Mouse (Mus musculus): ENCODE data around the gene Mical3. TPM values are rescaled to one million over a fixed set of nuclear protein-coding genes. Genes with fewer than 3 reads are reported as not detected.

The Mical3 gene
- polyA plus RNA-seq, 1 experiment from 2014 or later = 4.5 TPM

- no peak overlapping the region for H3K4me2 ChIP-seq (replicated peaks; ENCODE audit: low read depth)
- WGBS = 94% methylated on average over 6 of the region's 6 CpGs
- no peak for TF ChIP-seq CTCF (IDR thresholded peaks at IDR 0.05; ENCODE audit: low read depth)
Observed at GRCm38 (mm10) chr6:120952475-120952874, 178.3 kb downstream of the Mical3 start.

GRCm38 (mm10) chr6:120951311-120951710 lies 179.5 kb downstream of the Mical3 start:
- no peak overlapping the region for H3K9ac ChIP-seq (ENCODE audit: low read depth, low read length)
- no peaks in the 10 kb centered on the region for H3K27me3 ChIP-seq (replicated peaks; ENCODE audit: control insufficient read depth, insufficient read depth, low read length)
- no peak overlapping the region for H3K4me2 ChIP-seq (replicated peaks; ENCODE audit: low read depth)
- no peaks in the 10 kb centered on the region for H3K9me3 ChIP-seq (ENCODE audit: control insufficient read depth)
- no peaks in the 10 kb centered on the region for H3K4me1 ChIP-seq (replicated peaks; ENCODE audit: control insufficient read depth, insufficient read depth, low read length)
- no peak overlapping the region for H3K27ac ChIP-seq (ENCODE audit: low read depth, low read length)
- no peak overlapping the region for H3K4me3 ChIP-seq (ENCODE audit: low read depth, low read length)
- TF ChIP-seq CTCF (IDR thresholded peaks at IDR 0.05; ENCODE audit: low read depth) = no peak
- 70% methylated on average over 6 of the region's 6 CpGs for WGBS
- H3K36me3 ChIP-seq (ENCODE audit: control insufficient read depth, insufficient read depth) = peaks cover 30% of the 10 kb centered on the region; the same call in 1 of the 2 replicates
- ATAC-seq = no peak

More at GRCm38 (mm10) chr6:120952475-120952874, 178.3 kb downstream of the Mical3 start:
- H3K27me3 ChIP-seq (replicated peaks; ENCODE audit: control insufficient read depth, insufficient read depth, low read length) = no peaks in the 10 kb centered on the region
- no peak overlapping the region for H3K4me3 ChIP-seq (ENCODE audit: low read depth, low read length)
- ATAC-seq = no peak
- no peak overlapping the region for H3K27ac ChIP-seq (ENCODE audit: low read depth, low read length)
- no peaks in the 10 kb centered on the region for H3K4me1 ChIP-seq (replicated peaks; ENCODE audit: control insufficient read depth, insufficient read depth, low read length)
- no peak overlapping the region for H3K9ac ChIP-seq (ENCODE audit: low read depth, low read length)
- no peaks in the 10 kb centered on the region for H3K9me3 ChIP-seq (ENCODE audit: control insufficient read depth)
- peaks cover 36% of the 10 kb centered on the region; the same call in 1 of the 2 replicates for H3K36me3 ChIP-seq (ENCODE audit: control insufficient read depth, insufficient read depth)

GRCm38 (mm10) chr6:120945510-120945909 lies 185.3 kb downstream of the Mical3 start:
- no peaks in the 10 kb centered on the region for H3K9me3 ChIP-seq (ENCODE audit: control insufficient read depth)
- ATAC-seq = no peak
- H3K27ac ChIP-seq (ENCODE audit: low read depth, low read length) = no peak overlapping the region
- TF ChIP-seq CTCF (IDR thresholded peaks at IDR 0.05; ENCODE audit: low read depth) = no peak
- H3K4me1 ChIP-seq (replicated peaks; ENCODE audit: control insufficient read depth, insufficient read depth, low read length) = no peaks in the 10 kb centered on the region
- no peaks in the 10 kb centered on the region for H3K27me3 ChIP-seq (replicated peaks; ENCODE audit: control insufficient read depth, insufficient read depth, low read length)
- no peak overlapping the region for H3K4me3 ChIP-seq (ENCODE audit: low read depth, low read length)
- no peak overlapping the region for H3K4me2 ChIP-seq (replicated peaks; ENCODE audit: low read depth)
- H3K36me3 ChIP-seq (ENCODE audit: control insufficient read depth, insufficient read depth) = peaks cover 31% of the 10 kb centered on the region; the same call in 1 of the 2 replicates
- H3K9ac ChIP-seq (ENCODE audit: low read depth, low read length) = no peak overlapping the region
- WGBS = 95% methylated on average over 9 of the region's 9 CpGs

- no peak for TF ChIP-seq CTCF (IDR thresholded peaks at IDR 0.05; ENCODE audit: low read depth)
- Histone ChIP-seq H3K4me3 (ENCODE audit: low read depth, low read length) (no peak overlapping the region), H3K27ac (ENCODE audit: low read depth, low read length) (no peak overlapping the region), H3K27me3 (replicated peaks; ENCODE audit: control insufficient read depth, insufficient read depth, low read length) (no peaks in the 10 kb centered on the region), H3K4me2 (replicated peaks; ENCODE audit: low read depth) (no peak overlapping the region), H3K36me3 (ENCODE audit: control insufficient read depth, insufficient read depth) (peaks cover 21% of the 10 kb centered on the region; the same call in 1 of the 2 replicates), H3K4me1 (replicated peaks; ENCODE audit: control insufficient read depth, insufficient read depth, low read length) (no peaks in the 10 kb centered on the region), H3K9me3 (ENCODE audit: control insufficient read depth) (no peaks in the 10 kb centered on the region), H3K9ac (ENCODE audit: low read depth, low read length) (no peak overlapping the region)
- 83% methylated on average over 5 of the region's 5 CpGs for WGBS
- no peak for ATAC-seq
Observed at GRCm38 (mm10) chr6:120943964-120944363, 186.8 kb downstream of the Mical3 start.

- H3K27me3 ChIP-seq (replicated peaks; ENCODE audit: control insufficient read depth, insufficient read depth, low read length) = no peaks in the 10 kb centered on the region
- no peak for TF ChIP-seq CTCF (IDR thresholded peaks at IDR 0.05; ENCODE audit: low read depth)
- H3K4me3 ChIP-seq (ENCODE audit: low read depth, low read length) = no peak overlapping the region
- 70% methylated on average over 10 of the region's 10 CpGs for WGBS
- no peak overlapping the region for H3K9ac ChIP-seq (ENCODE audit: low read depth, low read length)
- H3K4me1 ChIP-seq (replicated peaks; ENCODE audit: control insufficient read depth, insufficient read depth, low read length) = no peaks in the 10 kb centered on the region
- H3K9me3 ChIP-seq (ENCODE audit: control insufficient read depth) = no peaks in the 10 kb centered on the region
- ATAC-seq = no peak
- H3K4me2 ChIP-seq (replicated peaks; ENCODE audit: low read depth) = no peak overlapping the region
- H3K36me3 ChIP-seq (ENCODE audit: control insufficient read depth, insufficient read depth) = peaks cover 17% of the 10 kb centered on the region; the same call in 1 of the 2 replicates
- no peak overlapping the region for H3K27ac ChIP-seq (ENCODE audit: low read depth, low read length)
Observed at GRCm38 (mm10) chr6:120943551-120943950, 187.2 kb downstream of the Mical3 start.

GRCm38 (mm10) chr6:120943079-120943478 lies 187.7 kb downstream of the Mical3 start:
- H3K36me3 ChIP-seq (ENCODE audit: control insufficient read depth, insufficient read depth) = peaks cover 15% of the 10 kb centered on the region; the same call in 1 of the 2 replicates
- H3K4me1 ChIP-seq (replicated peaks; ENCODE audit: control insufficient read depth, insufficient read depth, low read length) = no peaks in the 10 kb centered on the region
- H3K9me3 ChIP-seq (ENCODE audit: control insufficient read depth) = no peaks in the 10 kb centered on the region
- H3K4me3 ChIP-seq (ENCODE audit: low read depth, low read length) = no peak overlapping the region
- ATAC-seq = no peak
- H3K4me2 ChIP-seq (replicated peaks; ENCODE audit: low read depth) = no peak overlapping the region
- WGBS = 78% methylated on average over 2 of the region's 2 CpGs
- no peak overlapping the region for H3K27ac ChIP-seq (ENCODE audit: low read depth, low read length)
- no peak overlapping the region for H3K9ac ChIP-seq (ENCODE audit: low read depth, low read length)
- no peak for TF ChIP-seq CTCF (IDR thresholded peaks at IDR 0.05; ENCODE audit: low read depth)
- no peaks in the 10 kb centered on the region for H3K27me3 ChIP-seq (replicated peaks; ENCODE audit: control insufficient read depth, insufficient read depth, low read length)

- Histone ChIP-seq H3K4me3 (ENCODE audit: low read depth, low read length) (no peak overlapping the region), H3K4me2 (replicated peaks; ENCODE audit: low read depth) (no peak overlapping the region), H3K27me3 (replicated peaks; ENCODE audit: control insufficient read depth, insufficient read depth, low read length) (no peaks in the 10 kb centered on the region), H3K9ac (ENCODE audit: low read depth, low read length) (no peak overlapping the region), H3K9me3 (ENCODE audit: control insufficient read depth) (no peaks in the 10 kb centered on the region), H3K36me3 (ENCODE audit: control insufficient read depth, insufficient read depth) (peaks cover 7% of the 10 kb centered on the region; the same call in 1 of the 2 replicates), H3K4me1 (replicated peaks; ENCODE audit: control insufficient read depth, insufficient read depth, low read length) (no peaks in the 10 kb centered on the region), H3K27ac (ENCODE audit: low read depth, low read length) (no peak overlapping the region)
- no peak for ATAC-seq
- TF ChIP-seq CTCF (IDR thresholded peaks at IDR 0.05; ENCODE audit: low read depth) = no peak
- WGBS = 92% methylated on average over 13 of the region's 13 CpGs
Observed at GRCm38 (mm10) chr6:120941575-120941974, 189.2 kb downstream of the Mical3 start.
